Mouse (Mus musculus): ENCODE measurements at regions not wholly inside any gene's neighbourhood (a gene's known extent, or its start where the extent isn't known, plus 50 kb on each side); places are given as distances from the start of the nearest gene placed in this dataset.

GRCm38 (mm10) chr16:30146208-30146525, 82.0 kb downstream of the Hes1 start:
- TF ChIP-seq POLR2A (IDR thresholded peaks at IDR 0.05; ENCODE audit: insufficient read depth, low read length) (no peak), CTCF (IDR thresholded peaks at IDR 0.05; ENCODE audit: low read depth, low read length) (no peak), EP300 (IDR thresholded peaks at IDR 0.05; ENCODE audit: insufficient read depth, low read depth, low read length) (no peak)
